Mouse (Mus musculus) kidney, postnatal 0 days (tissue): ENCODE measurements around the gene Shisal2b. TPM values are rescaled to one million over a fixed set of nuclear protein-coding genes. Genes with fewer than 3 reads are reported as not detected.

ENCODE experiments used
- ATAC-seq: fragments of 200-750 bp; cut with Nextera tagmentation; replicated peaks from 2 replicates; pipeline ENCODE4 v1.8.0; 2017; ENCODE audit warnings: low read depth, moderate number of reproducible peaks, moderate TSS enrichment, moderate library complexity; ENCODE audit not compliant: low FRiP score
- DNase-seq: peaks from one replicate; pipeline ENCODE4 v3.0.0-alpha.2; 2016; ENCODE audit warnings: low spot score
- H3K27ac ChIP-seq: fragments of 300-500 bp; sonication (generic); 2 replicates; pipeline ENCODE4 v1.5.1; 2014; ENCODE audit warnings: mild to moderate bottlenecking
- H3K27me3 ChIP-seq: fragments of 300-500 bp; sonication (generic); 2 replicates; pipeline ENCODE4 v1.6.1; 2014; ENCODE audit warnings: low read length, mixed read lengths; ENCODE audit not compliant: insufficient read depth
- H3K36me3 ChIP-seq: fragments of 300-500 bp; sonication (generic); 2 replicates; pipeline ENCODE4 v1.6.1; 2014; ENCODE audit warnings: low read length, mixed read lengths; ENCODE audit not compliant: insufficient read depth
- H3K4me1 ChIP-seq: fragments of 300-500 bp; sonication (generic); replicated peaks from 2 replicates; pipeline ENCODE4 v1.6.1; 2014; ENCODE audit warnings: antibody characterized with exemption, low read length, mixed read lengths; ENCODE audit not compliant: insufficient read depth
- H3K4me2 ChIP-seq: fragments of 300-500 bp; sonication (generic); 2 replicates; pipeline ENCODE4 v1.6.1; 2014; ENCODE audit warnings: mild to moderate bottlenecking, low read length, moderate library complexity, mixed read lengths
- H3K4me3 ChIP-seq: fragments of 300-500 bp; sonication (generic); replicated peaks from 2 replicates; pipeline ENCODE4 v1.5.1; 2014; ENCODE audit warnings: low read depth, low read length
- H3K9ac ChIP-seq: fragments of 300-500 bp; sonication (generic); 2 replicates; pipeline ENCODE4 v1.6.1; 2014; ENCODE audit warnings: low read depth, low read length
- H3K9me3 ChIP-seq: fragments of 300-500 bp; sonication (generic); replicated peaks from 2 replicates; pipeline ENCODE4 v1.6.1; 2016; ENCODE audit warnings: low read length, inconsistent platforms, mixed read lengths
- CTCF ChIP-seq: IDR thresholded peaks from 2 replicates; pipeline ENCODE4 v1.5.1; 2016; ENCODE audit warnings: antibody characterized with exemption, low read depth, mild to moderate bottlenecking, moderate library complexity
- WGBS: fragments of 180-500 bp; shearing (Covaris S2); extraction: QIAGEN DNeasy Blood & Tissue Kit; methylation state at CpG from one replicate; pipeline ENCODE4 v1.1.7; 2014; 5-methylcytosine and 5-hydroxymethylcytosine counted together
- polyA plus RNA-seq: library from polyadenylated mRNA; unstranded; fragments of >200 nt; fragmentation: Nextera tagmentation; extraction: Ambion mirVana; gene quantifications from 2 replicates; pipeline ENCODE4 v1.2.1, GENCODE M21; 2015

The Shisal2b gene
- polyA plus RNA-seq, 1 experiment from 2014 or later, result 0.71 TPM

GRCm38 (mm10) chr13:104886308-104887032 lies 22.8 kb upstream of the Shisal2b start:
- WGBS, result 72% methylated on average over 8 of the region's 8 CpGs
- Histone ChIP-seq H3K9ac (no peak overlapping the region), H3K27ac (no peak overlapping the region), H3K9me3 (no peaks in the 10 kb centered on the region), H3K4me1 (no peaks in the 10 kb centered on the region), H3K4me3 (no peak overlapping the region), H3K4me2 (no peak overlapping the region), H3K36me3 (no peaks in the 10 kb centered on the region), H3K27me3 (no peaks in the 10 kb centered on the region)
- ATAC-seq (no peak), DNase-seq (no peak)
- TF ChIP-seq CTCF, result no peak

- Histone ChIP-seq H3K4me1 (no peaks in the 10 kb centered on the region), H3K4me3 (no peak overlapping the region), H3K4me2 (no peak overlapping the region), H3K36me3 (no peaks in the 10 kb centered on the region), H3K27ac (no peak overlapping the region), H3K27me3 (no peaks in the 10 kb centered on the region), H3K9me3 (no peaks in the 10 kb centered on the region), H3K9ac (no peak overlapping the region)
- DNase-seq (no peak), ATAC-seq (no peak)
- 23% methylated on average over 13 of the region's 16 CpGs for WGBS
- TF ChIP-seq CTCF, result no peak
Measured at GRCm38 (mm10) chr13:104883566-104884249, 20.0 kb upstream of the Shisal2b start.

- WGBS, result 78% methylated on average over 4 of the region's 4 CpGs
- H3K9me3 ChIP-seq, result no peaks in the 10 kb centered on the region
Measured at GRCm38 (mm10) chr13:104878508-104878907, 14.8 kb upstream of the Shisal2b start.

GRCm38 (mm10) chr13:104869907-104870306 lies 6.2 kb upstream of the Shisal2b start:
- no peaks in the 10 kb centered on the region for H3K27me3 ChIP-seq
- H3K9me3 ChIP-seq, result no peaks in the 10 kb centered on the region
- H3K4me3 ChIP-seq, result no peak overlapping the region
- DNase-seq (no peak), ATAC-seq (no peak)
- H3K36me3 ChIP-seq, result no peaks in the 10 kb centered on the region
- no peak overlapping the region for H3K9ac ChIP-seq
- H3K4me1 ChIP-seq, result no peaks in the 10 kb centered on the region
- no peak for TF ChIP-seq CTCF
- WGBS, result 88% methylated on average over 2 of the region's 2 CpGs
- H3K27ac ChIP-seq, result no peak overlapping the region
- H3K4me2 ChIP-seq, result no peak overlapping the region

More at GRCm38 (mm10) chr13:104878508-104878907, 14.8 kb upstream of the Shisal2b start:
- Histone ChIP-seq H3K9ac (no peak overlapping the region), H3K4me1 (no peaks in the 10 kb centered on the region), H3K36me3 (no peaks in the 10 kb centered on the region), H3K4me2 (no peak overlapping the region), H3K4me3 (no peak overlapping the region), H3K27ac (no peak overlapping the region), H3K27me3 (no peaks in the 10 kb centered on the region)
- TF ChIP-seq CTCF, result no peak
- ATAC-seq (no peak), DNase-seq (no peak)

- DNase-seq (no peak), ATAC-seq (no peak)
- Histone ChIP-seq H3K27ac (no peak overlapping the region), H3K9me3 (no peaks in the 10 kb centered on the region), H3K9ac (no peak overlapping the region), H3K4me1 (no peaks in the 10 kb centered on the region), H3K27me3 (no peaks in the 10 kb centered on the region), H3K4me3 (no peak overlapping the region), H3K36me3 (no peaks in the 10 kb centered on the region), H3K4me2 (no peak overlapping the region)
- WGBS, result 90% methylated on average over 5 of the region's 5 CpGs
- TF ChIP-seq CTCF, result no peak
Measured at GRCm38 (mm10) chr13:104866726-104867125, 3.0 kb upstream of the Shisal2b start.

GRCm38 (mm10) chr13:104853645-104854044 lies 10.0 kb downstream of the Shisal2b start:
- H3K27ac ChIP-seq, result no peak overlapping the region
- no peaks in the 10 kb centered on the region for H3K36me3 ChIP-seq
- no peaks in the 10 kb centered on the region for H3K9me3 ChIP-seq
- TF ChIP-seq CTCF, result no peak
- H3K4me1 ChIP-seq, result no peaks in the 10 kb centered on the region
- no peaks in the 10 kb centered on the region for H3K27me3 ChIP-seq
- no peak overlapping the region for H3K4me2 ChIP-seq
- ATAC-seq (no peak), DNase-seq (no peak)
- WGBS, result 83% methylated on average over 2 of the region's 2 CpGs
- H3K9ac ChIP-seq, result no peak overlapping the region
- H3K4me3 ChIP-seq, result no peak overlapping the region
